Mouse (Mus musculus): ENCODE measurements around the gene Pnpla8.
A peak's percentile ranks its signal among the peaks of the same experiment; 100 is the strongest.
"Not testable (repeated sequence)": the region's sequence is repeated elsewhere in the genome, so short reads cannot be mapped to it uniquely, and the experiment has no call there.

Pnpla8 gene

DNA sequence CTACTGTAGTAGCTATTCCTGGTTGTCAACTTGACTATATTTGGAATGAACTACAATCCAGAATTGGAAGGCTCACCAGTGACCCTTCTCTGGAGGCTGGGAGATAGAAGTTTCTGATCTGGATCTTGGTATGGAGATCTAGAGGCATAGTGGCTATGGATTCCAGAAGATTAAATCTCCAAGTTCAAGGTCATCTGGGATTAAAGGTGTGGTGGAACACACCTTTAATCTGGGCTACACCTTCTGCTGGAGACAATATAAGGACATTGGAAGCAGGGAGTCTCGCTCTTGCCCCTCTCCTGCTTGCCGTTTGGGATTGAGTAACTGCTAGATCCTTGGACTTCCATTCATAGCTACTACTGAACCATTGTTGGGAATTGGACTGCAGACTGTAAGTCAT is at the start of gene Pnpla8:
Gene Pnpla8, plus strand, starts transcription at position 301 of the 400 bp plus-strand sequence.
- not testable (repeated sequence) for DNase-seq

DNA sequence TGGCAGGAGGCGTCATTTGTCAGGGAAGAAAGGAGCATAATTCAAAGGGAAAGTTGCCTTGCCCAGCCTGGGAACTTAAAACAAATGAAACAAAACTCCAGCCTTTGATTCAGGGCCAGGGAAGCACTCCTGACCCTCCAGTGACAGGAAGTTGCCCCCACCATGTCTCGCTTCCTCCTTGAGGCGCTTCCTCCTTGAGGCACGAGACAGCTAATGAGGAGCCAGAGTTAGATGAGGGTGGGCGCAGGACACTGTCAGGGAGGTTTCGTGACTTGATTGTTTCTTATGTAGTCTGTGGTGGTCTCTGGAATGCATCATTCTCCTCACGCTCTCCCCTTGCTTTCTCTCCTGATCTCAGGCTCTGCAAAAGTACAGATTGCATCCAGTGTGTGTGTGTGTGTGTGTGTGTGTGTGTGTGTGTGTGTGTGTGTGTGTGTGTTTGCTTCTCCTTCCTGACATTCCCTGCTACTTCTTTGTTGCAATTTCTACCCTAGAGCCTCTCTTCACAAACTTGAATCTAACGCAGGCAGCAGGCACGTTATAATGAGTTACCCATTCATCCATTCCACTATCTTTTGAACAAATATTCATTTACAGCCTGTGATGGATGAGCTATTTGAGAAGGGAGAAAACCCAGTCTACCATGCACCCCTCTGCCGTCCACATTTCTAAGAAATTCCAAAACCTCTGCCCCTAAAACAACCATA is 44.7 kb upstream of the Pnpla8 start:
- no peak for DNase-seq

DNA sequence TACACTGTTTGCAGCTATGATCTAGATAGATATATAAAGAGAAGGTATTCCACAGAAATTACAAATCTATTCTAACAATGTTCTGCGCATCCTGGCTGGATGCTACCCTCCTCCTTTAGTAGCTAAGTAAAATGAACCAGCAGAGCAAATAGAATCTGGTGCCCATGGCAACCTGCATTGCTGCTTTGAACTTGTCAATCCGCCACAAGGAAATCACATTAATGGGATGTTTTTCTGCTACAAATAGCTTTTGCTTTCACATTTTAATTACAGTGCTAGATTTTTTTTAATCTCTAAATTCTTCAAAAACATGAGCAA is 44.2 kb upstream of the Pnpla8 start:
- DNase-seq: no peak

DNA sequence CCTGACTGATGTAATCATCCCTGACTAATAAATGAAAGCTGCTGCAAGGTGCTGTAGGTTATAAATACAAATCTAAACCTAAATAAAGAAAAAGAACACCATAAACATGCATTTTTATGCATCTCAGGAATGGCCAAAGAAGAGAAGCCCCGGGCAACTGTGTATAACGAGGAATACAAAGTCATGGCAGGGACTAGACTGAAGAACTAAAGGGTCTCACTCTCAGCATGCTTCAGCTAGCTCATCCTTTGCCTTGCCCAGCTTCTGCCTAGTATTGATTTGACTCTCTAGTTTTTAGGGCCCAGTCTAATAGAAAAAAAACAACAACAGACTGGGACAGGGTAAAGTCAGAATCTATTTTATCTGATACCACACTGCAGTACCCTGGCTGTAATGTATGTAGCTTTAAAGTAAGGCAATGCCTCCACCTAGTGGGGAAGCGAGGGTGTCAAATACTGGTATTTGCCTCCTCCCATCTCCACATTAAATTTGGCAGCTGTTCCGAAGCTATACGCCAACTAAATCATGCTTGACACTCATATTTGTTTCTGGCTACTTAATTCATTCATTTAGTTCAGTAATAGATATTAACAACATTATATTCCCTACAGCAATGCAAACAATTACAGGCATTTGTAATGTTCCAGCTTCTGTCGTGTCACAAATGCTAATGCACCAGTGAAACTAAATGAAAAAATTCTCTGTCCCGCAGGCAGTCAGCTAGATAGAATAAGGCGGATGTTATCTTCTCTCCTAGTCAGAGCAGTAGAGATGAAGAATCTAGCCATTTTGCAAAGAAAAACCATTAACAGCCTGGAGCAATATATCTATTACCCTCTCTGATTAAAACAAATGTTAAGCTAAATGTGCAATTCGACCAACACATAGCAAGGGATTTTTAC is 39.8 kb upstream of the Pnpla8 start:
- DNase-seq: peak; percentile 13

DNA sequence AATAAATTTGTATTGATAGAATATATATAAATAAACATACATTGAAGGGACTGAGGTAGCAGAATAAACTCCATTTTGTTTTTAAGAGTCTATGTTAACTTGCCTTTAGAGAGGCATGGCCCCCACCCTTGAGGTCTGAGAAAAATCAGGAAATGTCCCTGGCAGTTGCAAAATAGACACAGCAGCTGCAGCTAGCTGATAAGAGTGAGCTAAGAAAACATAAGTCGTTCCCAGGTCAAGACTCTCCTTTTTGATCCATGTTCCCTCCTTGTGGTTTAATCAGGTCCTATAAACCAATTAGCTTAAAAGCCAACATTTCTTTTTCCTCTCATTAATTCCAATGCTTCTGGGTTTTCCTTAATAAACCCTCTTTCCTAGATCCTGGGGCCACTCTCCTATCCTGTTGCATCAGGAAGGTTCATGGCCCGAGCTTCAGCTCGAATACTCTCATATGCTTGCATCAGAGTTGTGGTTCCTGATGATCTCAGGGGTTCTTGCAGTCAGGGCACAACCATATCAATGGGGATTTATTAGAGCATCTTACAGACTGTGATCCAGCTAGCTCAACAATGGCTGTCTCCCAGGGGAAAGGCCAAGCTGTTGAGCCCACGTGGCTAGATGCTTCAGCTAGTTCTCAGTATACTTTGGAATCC is 23.2 kb upstream of the Pnpla8 start:
- DNase-seq: no peak

DNA sequence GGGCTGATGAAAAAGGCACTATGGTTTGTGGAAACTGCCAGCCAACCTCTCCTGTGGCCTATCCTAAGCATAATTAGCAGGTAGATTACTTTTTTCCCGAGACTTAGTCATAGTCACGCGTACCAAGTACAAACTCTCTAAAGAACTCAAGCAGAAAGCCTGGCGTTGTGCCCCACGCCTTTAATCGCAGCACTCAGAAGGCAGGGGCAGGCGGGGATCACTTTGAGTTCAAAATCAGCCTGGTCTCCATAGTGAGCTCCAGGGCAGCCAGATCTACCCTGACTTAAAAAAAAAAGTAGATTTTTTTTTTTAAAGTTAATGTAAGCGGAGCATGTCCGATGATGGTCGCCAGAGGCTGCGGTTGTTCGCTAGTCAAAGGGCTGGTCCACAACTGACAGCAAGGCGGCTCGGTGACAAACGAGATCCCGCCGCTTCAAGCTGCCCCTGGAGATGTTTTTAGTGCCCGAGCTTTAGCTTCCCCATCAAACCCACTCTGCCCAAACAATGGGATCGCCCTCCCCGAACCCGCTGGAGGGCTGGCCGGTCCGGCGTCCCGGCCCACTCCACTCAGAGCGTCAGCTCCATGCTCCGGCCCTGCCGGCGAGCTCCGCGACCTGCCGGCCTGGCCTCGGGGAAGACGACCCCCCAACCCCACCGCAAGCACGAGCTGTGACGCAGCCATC is 11.9 kb upstream of the Pnpla8 start:
- DNase-seq: peak; percentile 64

DNA sequence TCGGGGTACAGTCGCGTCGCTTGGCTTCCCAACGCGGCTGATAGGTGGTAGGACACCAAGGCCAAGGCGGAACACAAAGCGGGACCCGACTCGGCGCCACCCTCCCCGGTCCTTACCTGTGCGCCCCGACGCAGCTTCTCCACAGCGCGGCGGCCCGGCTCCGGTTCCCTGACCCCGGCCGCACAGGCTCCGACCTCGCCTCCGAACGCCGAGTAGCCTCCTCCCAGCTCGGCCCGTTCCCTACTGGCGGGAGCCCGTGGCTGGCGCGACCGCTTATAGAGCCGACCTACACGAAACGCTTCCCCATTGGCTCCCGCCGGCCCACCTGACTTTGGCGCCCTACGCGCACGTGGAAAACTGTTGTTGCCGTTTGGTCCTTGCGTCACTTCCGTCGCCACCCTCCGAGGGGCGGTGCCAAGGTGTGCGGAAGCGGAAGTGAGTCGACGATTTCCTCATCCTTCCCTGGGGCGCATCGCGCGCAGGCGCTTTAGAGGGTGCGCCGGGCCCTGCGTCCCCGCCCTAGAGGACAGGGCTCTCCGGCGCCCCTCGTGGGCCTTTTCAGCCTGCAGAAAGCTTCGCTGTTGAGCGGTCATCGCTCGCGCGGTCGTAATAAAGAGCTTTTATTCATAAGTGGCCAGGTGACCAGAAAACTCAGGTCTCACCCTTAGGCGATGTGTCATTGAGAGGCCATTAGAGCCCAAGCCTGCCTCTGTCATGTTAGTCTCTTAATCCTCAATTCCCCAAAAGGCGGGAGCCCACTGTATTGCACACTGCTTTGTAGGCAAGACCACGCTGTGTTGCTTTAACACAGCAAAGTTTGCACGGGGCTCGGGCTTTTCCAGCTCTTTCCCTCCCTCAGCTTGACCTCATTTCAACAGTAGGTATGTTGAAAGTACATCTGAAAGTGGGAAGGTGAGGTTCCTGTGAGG is 11.1 kb upstream of the Pnpla8 start, which contains the start of gene Dnajb9:
Gene Dnajb9, minus strand, starts transcription at position 503 of the 929 bp plus-strand sequence.
- peak; percentile 100 for DNase-seq

DNA sequence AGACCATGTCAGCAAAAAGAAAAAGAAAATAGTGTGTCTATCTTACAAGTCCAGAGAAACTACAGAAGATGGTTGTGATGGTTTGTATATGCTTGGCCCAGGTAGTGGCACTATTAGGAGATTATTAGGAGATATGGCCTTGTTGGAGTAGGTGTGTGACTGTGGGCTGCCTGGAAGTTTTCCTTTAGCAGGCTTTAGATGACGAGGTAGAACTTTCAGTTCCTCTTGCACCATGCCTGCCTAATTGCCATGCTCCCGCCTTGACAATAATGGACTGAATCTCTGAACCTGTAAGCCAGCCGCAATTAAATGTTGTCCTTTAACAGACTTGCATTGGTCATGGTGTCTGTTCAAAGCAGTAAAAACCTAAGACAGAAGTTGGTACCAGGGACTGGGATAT is 9.6 kb upstream of the Pnpla8 start:
- no peak for DNase-seq

DNA sequence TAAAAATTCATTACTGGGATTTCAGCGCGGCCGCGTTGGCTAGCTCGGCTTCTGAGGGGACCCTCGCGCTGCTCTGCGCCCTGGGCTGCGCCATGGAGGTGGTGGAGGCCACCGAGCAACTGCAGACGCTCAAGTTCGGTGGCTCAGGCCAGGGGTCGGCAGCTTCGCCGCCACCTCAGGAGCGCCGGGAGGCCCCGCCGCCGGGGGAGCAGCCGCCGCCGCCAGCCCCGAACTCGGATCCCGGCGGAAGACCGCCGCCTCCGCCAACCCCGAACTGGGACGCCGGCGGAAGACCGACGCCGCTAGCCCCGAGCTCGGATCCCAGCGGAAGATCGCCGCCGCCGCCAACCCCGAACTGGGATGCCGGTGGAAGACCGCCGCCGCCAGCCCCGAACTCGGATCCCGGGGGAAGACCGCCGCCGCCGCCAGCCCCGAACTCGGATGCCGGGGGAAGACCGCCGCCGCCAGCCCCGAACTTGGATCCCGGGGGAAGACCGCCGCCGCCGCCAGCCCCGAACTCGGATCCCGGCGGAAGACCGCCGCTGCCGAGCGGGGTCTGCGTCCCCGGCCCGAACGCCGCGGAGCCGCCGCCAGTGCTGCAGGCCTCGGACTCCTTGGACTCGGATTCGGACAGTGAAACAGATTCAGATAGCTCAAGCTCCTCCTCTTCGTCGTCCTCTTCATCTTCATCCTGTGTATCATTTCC is 634 bp downstream of the Pnpla8 start:
- peak; percentile 33 for DNase-seq

DNA sequence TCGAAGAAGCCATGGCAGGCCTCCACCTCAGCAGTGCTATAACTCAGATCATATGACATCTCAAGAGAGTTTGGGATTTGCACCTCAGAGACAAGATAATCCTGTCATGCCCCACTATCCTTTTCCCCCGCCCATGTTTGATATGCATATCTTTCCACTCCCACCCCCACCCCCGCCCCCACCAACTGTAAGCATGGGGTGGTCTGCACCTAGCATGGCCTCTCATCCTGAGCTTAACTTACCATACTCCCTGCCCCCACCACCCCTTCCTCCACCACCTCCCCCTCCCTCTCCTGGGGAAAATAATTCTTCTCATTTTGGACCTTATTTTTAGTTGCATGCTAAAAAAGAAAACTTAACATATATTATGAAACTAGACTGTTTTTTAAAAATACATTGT is 1.9 kb downstream of the Pnpla8 start:
- DNase-seq: no peak

DNA sequence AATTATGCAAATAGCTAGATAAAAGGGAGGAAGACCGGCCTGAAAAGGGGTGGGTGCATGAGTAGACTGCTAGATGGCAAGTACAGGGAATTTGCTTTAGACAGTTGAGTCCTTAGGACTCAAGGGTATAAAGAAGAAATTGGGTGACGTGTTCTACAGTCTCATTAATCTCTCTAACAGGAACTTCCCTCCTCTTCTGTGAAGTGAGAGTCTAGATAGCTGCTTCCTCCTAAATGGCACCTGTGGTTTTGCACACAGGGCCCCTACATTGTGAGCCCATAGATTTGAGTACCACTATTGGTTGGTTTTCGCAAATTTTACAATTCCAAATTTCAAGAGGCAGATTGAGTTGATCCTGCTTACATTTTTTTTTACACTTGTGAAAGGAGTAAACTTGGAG is 3.5 kb downstream of the Pnpla8 start:
- DNase-seq: no peak

DNA sequence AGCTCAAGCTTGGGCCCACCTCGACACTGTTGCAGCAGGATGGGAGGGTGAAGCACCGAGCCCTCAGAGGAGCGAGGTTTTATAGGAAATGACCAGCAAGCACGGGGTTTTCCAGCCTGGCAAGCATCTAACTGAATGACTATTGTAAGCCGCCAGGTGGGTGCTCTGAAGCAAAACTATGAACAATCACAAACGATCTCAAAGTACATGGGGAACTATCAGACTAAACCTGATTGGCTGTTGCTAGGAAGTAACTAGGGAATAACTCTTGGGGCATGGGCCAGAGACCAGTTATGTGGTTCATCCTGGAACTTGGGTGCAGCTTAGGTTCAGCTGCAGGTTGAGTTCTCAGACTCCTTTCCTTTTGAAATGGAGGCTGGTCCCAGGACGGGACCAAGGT is 19.9 kb downstream of the Pnpla8 start:
- DNase-seq: no peak

DNA sequence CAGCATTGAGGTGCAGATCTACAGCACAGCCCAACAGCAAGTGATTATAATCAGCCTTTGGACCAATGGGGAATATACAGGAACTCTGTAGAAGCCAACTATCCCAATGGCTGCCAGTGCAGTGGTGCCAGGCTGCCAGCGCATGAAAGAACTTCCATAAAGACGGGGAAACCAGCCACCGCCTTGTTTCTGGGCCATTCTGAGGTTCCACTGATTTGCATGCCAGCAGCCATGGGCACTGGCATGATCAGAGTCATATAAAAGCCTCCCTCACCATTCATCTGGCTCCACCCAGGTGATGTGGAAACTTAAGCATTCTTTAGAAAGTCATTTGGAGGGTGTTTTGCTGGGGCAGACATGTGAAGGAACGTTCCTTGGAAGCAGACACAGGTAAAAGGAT is 21.2 kb downstream of the Pnpla8 start:
- DNase-seq: no peak

DNA sequence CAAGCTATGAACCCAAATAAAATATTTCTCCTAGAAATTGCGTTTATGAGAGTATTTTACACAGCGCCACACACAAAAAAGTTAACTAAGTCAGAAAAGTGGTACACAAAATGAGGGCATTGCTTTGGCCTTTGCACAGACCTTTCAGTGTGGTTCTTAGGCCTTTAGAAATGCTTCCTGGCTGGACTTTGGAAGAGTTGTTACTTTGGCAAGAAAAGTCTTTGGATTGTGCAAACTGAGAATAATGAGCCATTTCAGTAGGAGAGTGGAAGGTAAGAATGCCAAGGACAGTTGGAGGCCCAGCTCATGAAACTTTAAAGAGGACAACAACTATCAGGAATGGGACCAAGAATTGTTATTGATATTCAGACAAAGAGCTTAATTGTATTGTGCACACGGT is 24.6 kb downstream of the Pnpla8 start:
- DNase-seq: no peak

DNA sequence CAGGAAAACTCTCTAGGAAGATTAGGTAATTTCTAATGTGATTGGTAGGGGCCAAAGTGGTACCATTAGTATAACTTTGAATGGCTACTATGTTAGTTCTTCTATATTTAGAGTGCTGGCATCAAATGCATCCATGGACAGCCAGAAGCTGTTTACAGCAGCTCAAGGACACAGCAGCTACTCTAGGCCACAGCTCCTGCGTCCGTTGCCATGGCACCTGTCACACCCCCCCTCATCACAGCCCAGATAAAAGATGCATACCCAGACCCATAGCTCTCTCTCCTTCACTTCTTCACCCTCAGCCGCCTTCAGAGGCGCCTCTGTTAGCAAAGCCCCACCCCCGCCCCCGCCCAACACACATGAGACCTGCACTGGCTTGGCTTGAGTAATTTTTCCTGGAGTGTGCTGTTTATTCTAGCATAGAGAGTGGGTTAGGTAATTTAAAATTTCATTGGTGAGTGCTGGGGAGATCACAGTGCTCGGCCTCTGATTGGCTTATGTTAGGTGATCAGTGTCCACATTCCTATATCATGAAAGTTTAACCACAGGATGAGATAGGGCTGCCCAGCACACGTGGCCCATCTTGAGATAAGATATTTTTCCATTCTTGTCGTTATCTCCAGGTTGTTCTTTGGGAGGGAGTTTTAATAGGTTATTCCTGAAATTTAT is 27.3 kb downstream of the Pnpla8 start:
- DNase-seq: no peak

DNA sequence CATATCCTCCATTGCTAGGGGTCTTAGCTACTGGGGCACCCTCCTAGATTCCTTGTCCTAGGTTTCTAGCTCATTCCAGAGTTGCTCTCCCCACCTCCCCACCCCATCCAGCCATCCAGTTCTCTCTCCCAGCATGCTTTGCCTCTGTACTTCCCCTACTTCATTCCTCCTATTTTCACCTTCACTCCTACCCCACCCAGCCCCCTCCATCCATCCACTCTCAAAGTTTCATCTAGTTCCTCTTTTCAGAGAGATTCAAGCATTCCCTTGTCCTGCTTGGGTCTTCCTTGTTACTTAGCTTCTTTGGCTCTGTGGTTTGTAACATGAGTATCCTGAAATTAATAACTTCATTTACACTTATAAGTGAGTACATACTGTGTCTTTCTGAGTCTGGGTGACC is 41.4 kb downstream of the Pnpla8 start:
- DNase-seq: no peak

DNA sequence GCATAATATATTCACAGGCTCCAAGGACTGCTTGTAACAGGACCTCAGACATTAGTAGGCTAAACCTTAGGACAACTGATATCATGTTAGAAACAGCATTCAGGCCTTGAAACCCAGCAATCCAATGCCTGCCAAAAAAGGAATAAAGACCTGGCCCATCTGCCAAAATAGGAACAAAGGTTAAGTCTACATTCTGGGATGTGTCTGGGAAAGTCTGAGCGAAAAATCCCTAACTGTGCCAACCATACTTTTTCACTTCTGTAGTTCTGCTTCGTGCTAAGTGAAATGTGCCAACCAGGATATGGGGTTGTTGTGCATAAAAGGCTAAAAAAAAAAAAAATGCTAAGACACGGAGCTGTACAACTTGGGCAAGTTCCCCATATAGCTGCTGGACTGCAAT is 44.5 kb downstream of the Pnpla8 start:
- DNase-seq: no peak

DNA sequence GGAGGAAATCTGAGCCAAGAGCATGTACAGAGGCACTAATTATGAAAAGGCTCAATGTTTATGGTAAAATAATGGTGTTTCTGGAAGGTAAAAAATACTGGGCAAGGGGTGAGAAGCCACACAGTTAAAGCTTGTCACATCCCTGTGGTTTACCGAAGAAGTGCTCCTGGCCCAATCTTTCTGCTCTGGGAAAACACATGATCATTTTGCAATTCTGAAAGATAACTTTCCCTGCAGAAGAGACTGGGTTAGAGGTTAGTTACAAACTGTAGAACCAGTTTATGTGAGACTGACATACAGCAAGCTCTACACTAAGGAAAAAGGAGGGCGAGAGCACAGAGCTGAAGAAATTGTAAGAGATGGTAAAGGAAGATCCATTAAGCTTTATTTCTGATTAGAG is 46.0 kb downstream of the Pnpla8 start:
- no peak for DNase-seq

DNA sequence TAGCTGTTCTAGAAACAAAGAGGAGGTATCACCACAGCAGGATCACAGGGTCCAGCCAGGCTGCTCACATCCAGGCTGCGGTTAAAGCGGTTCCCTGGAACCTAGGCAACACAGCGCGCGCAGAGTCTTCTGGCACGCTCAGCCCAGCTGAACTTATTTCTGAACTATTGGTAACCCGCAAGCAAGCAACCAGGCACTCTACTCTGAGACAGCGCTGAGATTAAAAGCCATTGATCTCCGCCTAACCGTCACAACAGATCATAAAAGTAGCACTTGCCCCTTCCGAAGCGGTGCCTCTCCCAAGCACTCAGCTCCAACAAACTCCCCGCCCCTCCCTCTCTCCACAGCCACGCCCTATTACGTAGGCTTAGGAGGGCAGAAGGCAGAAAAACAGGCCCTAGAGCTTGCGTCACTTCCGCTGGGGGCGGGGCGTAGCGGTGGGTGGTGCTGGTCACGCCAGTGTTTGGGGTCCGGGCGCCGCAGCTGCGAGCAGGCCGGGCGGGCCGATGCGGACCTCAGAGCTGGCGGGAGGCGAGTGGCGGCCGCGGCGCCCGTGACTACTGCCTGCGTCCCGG is 47.6 kb downstream of the Pnpla8 start:
- peak; percentile 98 for DNase-seq

DNA sequence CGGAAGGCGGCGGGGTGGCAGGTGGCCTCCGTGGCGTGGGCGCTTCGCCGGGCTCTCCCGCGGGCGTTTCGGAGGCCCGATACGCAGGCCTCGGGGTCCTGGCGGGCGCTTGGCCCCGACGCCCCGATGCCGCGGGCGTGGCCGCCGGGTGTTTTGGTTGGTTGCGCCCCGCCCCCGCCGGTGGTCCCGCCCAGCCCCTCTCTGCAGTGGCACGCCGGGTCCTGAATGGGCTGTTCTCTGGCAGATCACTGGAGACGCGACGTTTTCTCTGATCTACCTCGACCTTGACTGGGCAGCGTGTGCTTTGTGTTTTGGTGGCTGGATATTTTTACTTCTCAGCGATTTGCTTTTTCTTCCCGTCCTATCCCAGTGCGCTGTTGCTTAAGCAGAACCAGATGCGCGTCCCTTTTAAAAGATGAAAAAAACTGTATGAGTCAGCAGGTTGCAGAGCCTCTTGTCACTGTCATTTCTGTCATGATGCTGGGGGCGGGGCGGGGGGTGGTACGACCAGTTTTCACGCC is 48.2 kb downstream of the Pnpla8 start:
- DNase-seq: no peak

Measured in cerebellum, adult 9-11 months (tissue).